Mouse (Mus musculus): ENCODE measurements at regions not wholly inside any gene's neighbourhood (a gene's known extent, or its start where the extent isn't known, plus 50 kb on each side); places are given as distances from the start of the nearest gene placed in this dataset.
A peak's percentile ranks its signal among the peaks of the same experiment; 100 is the strongest.

DNA sequence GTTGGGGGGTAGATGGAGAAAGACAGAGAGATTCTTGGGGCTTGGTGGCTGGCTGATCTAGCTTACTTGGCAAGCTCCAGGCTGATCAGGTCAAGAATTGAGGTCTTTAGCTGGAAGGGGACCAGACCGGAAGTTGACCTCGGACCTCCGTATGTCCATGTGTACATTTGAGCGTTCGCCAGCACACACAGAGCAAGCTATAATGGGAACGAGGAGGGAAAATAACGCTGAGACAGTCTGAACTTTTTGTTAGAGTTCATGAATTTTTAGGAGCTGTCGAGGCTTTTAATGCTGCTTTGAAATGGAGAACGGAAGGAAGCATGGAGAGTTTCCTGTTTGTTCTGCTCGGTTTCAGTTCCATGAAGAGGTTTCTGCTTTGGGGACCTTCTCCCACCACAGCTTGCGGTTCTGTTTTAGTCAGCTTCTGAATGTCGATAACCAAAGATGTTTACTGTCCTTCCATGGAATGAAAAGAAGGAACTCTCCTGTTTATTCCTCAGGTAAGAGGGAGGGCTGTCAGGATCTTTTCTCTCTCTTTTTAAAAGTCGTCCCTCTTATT, 226.0 kb upstream of the Pkn2 start:
- Histone ChIP-seq H3K27ac (no peak overlapping the region), H3K4me3 (no peak overlapping the region)
- TF ChIP-seq CTCF (conservative IDR thresholded peaks at IDR 0.05) = no peak
- no peak for DNase-seq (ENCODE audit: low spot score in 2 of 2)

DNA sequence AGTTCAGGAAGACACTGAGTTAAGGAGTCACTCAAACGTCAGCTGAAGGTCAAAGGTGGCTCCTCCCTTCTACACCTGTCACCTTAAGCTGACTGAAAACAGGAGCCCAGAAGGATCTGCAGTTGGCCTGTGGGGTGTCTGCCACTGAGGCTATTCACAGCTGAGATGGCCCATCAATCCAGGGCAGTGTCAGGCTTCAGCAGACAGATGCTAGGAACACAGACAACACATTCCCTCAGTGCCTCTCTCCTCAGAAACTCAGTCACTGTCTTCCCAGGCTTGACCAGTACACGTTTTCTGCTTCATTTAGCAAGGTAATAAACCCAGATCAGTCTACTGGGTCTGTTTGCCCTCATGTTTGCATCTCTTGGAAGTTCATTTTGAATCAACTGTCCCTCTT, 222.9 kb upstream of the Pkn2 start:
- TF ChIP-seq CTCF (conservative IDR thresholded peaks at IDR 0.05) = no peak
- Histone ChIP-seq H3K27ac (no peak overlapping the region), H3K4me3 (no peak overlapping the region)
- no peak for DNase-seq (ENCODE audit: low spot score in 2 of 2)

GRCm38 (mm10) chr3:143103333-143103732, 221.5 kb upstream of the Pkn2 start:
- no peak for DNase-seq (ENCODE audit: low spot score in 2 of 2)
- Histone ChIP-seq H3K27ac (no peak overlapping the region), H3K4me3 (no peak overlapping the region)
- no peak for TF ChIP-seq CTCF (conservative IDR thresholded peaks at IDR 0.05)

DNA sequence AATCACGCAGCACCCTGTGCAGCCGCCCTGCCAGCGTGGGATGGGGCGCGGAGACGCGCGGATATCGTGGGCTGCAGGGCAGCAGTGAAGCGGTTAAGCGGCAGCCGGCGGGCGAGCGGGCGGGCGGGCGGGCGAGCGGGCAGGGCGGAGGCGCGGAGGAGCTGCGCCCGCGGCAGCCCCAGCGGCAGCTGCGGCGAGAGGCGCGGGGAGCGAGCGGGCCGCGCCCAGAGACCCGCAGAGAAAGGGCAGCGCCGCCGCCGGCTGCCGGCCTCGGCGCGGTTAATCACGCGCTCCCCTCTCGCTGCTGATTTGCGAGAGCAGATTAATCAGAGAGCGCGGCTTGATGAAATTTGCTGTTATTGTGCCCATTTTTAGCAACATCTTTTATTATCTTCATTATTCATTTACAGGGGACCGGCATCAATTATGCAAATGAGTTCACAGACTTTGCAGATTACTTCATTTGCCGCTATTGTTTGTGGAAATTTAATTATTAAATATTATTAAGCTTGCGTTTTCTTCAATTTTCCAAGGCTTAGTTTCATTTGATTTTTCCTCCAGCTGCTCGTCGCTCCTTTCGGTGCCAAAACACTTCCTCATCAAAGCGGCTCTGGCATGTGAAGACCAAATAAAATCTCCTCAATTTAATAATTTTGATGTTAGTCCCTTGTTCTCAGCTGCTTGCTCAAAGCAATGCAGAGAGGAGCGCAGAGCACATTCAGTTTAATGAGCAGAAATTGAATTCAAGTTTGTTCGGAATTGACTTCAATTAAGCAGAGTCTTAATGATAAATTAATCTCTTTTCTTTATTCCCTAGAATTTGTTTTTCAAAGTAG, 219.2 kb upstream of the Pkn2 start:
- TF ChIP-seq CTCF (conservative IDR thresholded peaks at IDR 0.05) = peak; percentile 18
- H3K27ac ChIP-seq = peak overlapping the region; percentile 86
- peak overlapping the region; percentile 57 for H3K4me3 ChIP-seq
- DNase-seq (ENCODE audit: low spot score in 2 of 2) = peak; percentile 19 to 24

DNA sequence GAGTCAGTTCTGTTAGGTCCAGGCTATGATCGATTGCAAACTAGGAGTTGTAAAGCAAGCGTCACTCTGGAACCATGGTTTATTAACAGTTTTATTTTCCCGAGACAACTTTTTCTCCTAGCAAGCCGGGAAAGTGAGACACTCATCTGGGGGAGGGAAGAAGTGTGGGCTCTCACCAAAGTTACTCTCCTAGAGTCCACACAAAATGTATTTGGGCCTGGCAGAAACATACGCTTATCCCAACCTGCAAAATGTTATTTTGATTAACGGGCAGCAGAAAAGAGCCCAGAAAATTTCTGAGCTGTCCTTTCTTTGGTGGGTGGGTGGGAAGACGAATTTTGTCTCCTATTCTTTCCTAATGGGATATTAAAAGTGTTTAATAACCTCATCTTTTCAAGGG, 218.4 kb upstream of the Pkn2 start:
- peak overlapping the region; percentile 57; the same call in 1 of the 2 replicates for H3K4me3 ChIP-seq
- TF ChIP-seq CTCF (conservative IDR thresholded peaks at IDR 0.05) = no peak
- DNase-seq (ENCODE audit: low spot score in 2 of 2) = no peak
- H3K27ac ChIP-seq = peak overlapping the region; percentile 86

DNA sequence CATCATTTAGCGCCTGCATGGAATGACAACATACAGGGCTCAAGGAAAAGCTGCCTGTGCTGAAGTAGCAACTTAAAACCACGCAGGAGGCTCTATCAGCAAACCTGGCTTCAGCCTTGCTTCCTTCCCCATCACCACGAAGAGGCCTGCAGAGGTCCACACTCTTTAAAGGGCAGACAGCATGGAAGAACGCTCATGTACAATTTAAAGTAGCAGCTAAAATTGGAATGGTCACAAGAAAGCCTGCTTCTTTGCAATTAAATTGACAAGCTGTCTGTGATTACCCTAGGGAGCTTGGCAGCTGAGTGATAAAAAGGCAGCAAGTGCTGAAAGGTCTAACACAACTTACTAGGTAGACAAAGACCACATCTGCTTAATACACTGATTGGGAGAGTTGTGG, 210.4 kb upstream of the Pkn2 start:
- H3K27ac ChIP-seq = no peak overlapping the region
- H3K4me3 ChIP-seq = no peak overlapping the region
- no peak for DNase-seq (ENCODE audit: low spot score in 2 of 2)
- TF ChIP-seq CTCF (conservative IDR thresholded peaks at IDR 0.05) = no peak

DNA sequence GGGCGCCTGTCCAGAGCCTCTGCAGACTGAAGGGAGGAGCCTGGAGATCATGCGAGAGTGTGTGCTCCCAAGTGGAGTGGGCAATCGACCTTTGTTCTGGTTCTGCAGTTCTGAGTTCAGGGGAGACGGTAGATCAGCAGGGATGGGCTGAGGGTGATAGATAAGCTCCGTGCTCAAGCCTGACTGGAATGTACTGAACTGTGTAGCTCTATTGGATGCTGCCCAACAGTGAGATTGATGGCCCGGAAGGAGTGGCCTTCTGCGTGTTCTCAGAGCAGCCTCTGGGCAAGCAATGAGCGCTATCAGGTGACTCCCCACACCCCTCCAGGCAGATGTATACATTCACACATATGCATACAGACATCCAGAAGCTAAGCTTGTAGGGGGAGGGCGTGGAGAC, 209.1 kb upstream of the Pkn2 start:
- Histone ChIP-seq H3K4me3 (no peak overlapping the region), H3K27ac (no peak overlapping the region)
- no peak for TF ChIP-seq CTCF (conservative IDR thresholded peaks at IDR 0.05)
- no peak for DNase-seq (ENCODE audit: low spot score in 2 of 2)

DNA sequence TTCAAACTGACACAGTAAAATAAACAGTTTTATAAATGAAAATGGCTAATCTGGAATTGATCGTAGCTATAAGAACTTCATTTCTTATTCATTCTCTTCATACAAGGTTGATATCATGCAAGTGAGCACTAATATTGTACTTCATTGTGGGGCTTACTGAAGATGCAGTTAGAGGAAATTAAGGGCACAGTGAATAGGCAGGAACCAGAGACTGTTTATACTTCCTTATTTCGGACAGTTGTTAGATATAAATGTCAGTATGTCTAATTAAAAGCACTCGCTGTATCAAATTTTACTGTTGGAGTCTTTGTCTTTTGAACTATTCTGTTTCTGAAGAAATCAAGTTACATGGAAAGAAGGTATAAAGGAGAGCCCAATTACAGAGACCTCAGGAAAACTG, 208.5 kb upstream of the Pkn2 start:
- DNase-seq (ENCODE audit: low spot score in 2 of 2) = no peak
- TF ChIP-seq CTCF (conservative IDR thresholded peaks at IDR 0.05) = no peak
- Histone ChIP-seq H3K4me3 (no peak overlapping the region), H3K27ac (no peak overlapping the region)

DNA sequence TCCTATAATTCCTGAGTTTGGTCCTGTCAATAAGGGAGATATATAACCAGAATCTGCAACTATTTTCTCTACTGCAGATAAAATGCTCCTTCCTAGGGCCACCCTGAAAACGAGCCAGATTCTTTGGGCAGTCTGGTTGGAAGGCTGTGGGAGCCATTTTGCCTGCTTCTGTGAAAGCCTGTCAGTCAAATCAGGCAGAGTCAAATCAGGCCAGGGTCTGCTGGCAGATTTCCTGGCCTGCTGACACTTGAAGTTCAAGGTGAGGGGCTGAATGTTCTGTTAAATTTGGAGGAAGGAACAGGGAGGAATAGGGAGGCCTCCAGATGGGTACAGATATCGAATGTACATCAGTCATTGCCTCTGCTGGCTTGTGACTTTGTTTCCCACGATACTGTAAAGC, 206.0 kb upstream of the Pkn2 start:
- no peak overlapping the region for H3K4me3 ChIP-seq
- DNase-seq (ENCODE audit: low spot score in 2 of 2) = no peak
- no peak overlapping the region for H3K27ac ChIP-seq
- no peak for TF ChIP-seq CTCF (conservative IDR thresholded peaks at IDR 0.05)

DNA sequence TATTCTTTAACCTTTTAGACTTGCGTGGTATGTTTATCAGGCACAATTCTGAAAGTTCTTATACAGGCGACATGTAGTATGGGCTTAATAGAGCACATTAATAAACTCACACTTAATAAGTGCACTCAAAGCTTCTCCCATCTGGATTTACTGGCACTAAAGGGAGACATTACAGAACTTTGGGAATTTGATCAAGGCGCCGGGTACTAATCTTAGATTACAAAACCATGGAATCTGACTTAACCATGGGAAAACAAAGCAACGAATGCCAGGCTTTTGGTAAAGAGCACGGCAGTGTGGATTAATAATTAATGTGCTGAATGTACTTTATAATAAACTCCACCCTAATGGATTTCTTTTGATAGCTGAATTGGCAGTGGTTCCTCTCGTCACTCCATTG, 196.5 kb upstream of the Pkn2 start:
- no peak overlapping the region for H3K27ac ChIP-seq
- no peak for DNase-seq (ENCODE audit: low spot score in 2 of 2)
- H3K4me3 ChIP-seq = no peak overlapping the region
- TF ChIP-seq CTCF (conservative IDR thresholded peaks at IDR 0.05) = no peak

DNA sequence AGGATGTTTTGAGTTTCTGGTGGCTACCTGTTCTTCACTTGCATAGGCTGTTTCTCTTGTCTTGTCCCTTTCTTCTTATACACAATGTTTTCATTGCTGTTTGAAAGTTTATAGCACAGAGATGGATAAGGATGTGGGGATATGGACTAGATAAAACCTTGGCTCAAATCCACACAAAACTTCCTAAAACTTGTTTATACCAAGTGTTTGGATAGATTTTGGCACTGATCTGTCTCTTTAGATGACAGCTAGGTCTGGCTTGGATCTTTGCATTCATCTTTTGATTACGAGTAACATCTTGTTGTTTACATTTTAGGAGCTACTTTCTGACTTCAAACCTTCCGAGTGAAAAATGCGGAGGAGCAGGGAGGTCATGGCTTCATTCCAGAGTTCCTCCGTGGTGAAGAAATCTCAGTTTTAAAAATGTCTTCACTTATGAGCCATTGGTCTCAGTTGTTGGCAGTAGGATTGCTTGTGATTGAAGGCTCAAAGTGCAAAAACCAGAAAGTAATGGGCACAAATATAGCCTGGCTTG, 190.1 kb upstream of the Pkn2 start:
- Histone ChIP-seq H3K4me3 (no peak overlapping the region), H3K27ac (no peak overlapping the region)
- no peak for DNase-seq (ENCODE audit: low spot score in 2 of 2)
- no peak for TF ChIP-seq CTCF (conservative IDR thresholded peaks at IDR 0.05)

DNA sequence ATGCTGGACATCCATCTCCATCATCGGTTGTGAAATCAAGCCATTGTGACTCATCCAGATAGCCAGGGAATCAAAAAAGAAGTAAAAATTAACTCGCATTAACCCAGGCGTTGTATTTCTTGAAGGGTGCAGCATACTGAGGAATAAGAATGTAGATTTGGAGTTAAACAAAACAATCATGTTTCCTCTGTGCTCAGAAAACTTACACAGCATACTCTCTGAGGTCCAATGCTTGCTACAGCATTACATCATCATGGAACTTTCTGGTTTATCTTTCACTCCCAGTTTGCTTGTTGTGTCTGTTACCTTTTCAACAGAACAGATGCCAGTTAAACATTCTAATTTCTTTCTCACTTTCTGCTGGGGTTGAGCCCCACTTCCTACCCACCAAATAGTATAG, 173.1 kb upstream of the Pkn2 start:
- H3K27ac ChIP-seq = no peak overlapping the region
- no peak for TF ChIP-seq CTCF (conservative IDR thresholded peaks at IDR 0.05)
- DNase-seq (ENCODE audit: low spot score in 2 of 2) = no peak

DNA sequence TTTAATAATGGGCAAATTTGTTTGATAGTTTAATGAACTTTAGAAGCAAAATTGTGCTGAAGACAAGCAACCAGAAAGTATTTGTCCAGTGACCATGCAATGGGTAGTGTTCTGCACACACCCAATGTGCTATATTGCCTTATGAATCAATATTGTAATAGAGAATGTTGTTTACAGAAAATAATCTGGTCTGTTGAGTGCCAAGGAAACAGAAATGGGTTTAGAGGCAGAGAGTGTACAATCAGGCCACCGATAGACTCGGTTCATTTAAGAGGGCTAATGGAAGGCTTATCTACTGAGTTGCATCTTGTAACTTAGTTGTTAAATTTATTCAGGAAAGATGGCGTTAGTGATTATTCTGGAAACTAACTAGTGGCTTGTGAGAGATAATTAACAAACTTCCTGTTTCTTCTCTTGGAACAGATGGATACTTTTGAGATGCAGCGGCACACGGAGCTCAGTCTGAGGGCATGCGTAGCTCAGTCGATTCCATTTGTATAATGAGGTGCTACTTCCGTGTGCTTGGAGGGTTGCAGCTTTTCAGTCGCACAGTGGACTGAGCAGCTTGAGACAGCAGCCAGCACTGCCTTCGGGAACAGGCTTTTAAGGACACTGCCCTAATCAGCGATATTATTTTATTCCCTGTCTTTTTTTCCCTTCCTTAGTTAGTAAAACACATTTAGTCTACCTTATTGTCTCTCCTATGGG, 171.6 kb upstream of the Pkn2 start:
- no peak for TF ChIP-seq CTCF (conservative IDR thresholded peaks at IDR 0.05)
- no peak overlapping the region for H3K27ac ChIP-seq
- DNase-seq (ENCODE audit: low spot score in 2 of 2) = no peak
- no peak overlapping the region for H3K4me3 ChIP-seq

More for the DNA sequence above, 173.1 kb upstream of the Pkn2 start:
- H3K4me3 ChIP-seq = no peak overlapping the region
